Mouse (Mus musculus) B cell, adult (primary cell): Measurements from ENCODE around the gene Klhl10. TPM values are rescaled to one million over a fixed set of nuclear protein-coding genes. Genes with fewer than 3 reads are reported as not detected.

Source experiments
- total RNA-seq: library from RNA; stranded (reverse); gene quantifications from 4 replicates; pipeline ENCODE4 v1.2.4, GENCODE M21; 2023; ENCODE audit not compliant: inconsistent age

The Klhl10 gene
- total RNA-seq: 1.2 to 3.1 TPM (median 2.1 TPM) in 4 replicates

DNA sequence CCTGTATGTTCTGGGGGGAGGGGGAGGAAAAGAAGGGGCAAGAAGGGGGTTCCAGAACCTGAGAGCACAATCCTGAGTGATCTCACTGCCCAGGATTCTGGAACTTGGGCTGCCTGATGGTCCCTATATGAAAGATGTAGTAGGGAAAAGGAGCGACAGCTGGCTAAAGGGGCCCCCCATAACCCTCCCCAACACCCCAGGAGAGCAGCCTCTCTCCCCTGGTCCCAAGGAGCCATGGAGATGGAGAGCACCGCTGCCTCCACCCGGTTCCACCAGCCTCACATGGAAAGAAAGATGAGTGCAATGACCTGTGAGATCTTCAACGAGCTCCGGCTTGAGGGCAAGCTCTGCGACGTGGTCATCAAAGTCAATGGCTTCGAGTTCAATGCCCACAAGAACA, at the start of gene Klhl10, which contains the start of gene Nt5c3b:
Gene Klhl10, plus strand, starts transcription at position 121 of the 400 bp plus-strand sequence.
Gene Nt5c3b, minus strand, starts transcription at position 12 of the 400 bp plus-strand sequence.

DNA sequence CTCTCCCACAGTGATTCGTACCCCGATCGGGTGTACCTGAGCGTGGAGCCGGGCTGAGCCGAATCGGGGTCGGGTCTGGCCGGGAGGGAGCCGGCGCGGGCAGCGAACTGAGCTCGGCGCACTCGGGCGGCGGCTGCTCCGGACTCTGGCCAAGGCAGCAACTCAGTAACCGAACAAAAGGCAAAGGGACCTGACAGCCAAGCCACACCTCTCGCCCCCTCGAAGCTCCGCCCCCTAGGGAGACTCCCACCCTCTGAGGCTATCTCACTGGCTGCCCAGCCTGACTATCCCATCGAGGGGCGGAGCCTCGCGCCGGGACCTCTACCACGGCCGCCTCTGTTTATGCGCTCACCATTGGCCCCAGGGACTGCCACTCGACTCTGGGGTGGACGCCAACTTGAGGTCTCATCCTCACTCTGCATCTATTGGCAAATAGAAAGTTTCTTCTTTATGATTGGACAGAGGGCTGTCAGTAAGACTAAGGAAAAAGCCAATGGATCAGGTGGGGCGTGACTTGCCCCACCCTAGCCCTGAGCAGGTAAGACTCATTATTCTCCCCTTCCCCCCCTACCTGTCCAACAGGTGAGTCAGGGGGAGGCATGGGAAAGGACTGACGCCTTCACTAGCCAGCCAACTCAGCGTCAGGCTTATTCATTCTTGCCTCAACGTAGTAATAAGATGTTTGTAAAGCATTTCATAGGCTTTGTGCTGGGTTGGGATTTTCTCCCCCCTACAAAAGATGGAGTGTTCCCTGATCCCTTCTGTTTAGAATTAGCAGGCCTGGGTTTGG, 43.9 kb upstream of the Klhl10 start, which contains the start of gene Jup:
Gene Jup, minus strand, starts transcription at position 164 of the 790 bp plus-strand sequence.

DNA sequence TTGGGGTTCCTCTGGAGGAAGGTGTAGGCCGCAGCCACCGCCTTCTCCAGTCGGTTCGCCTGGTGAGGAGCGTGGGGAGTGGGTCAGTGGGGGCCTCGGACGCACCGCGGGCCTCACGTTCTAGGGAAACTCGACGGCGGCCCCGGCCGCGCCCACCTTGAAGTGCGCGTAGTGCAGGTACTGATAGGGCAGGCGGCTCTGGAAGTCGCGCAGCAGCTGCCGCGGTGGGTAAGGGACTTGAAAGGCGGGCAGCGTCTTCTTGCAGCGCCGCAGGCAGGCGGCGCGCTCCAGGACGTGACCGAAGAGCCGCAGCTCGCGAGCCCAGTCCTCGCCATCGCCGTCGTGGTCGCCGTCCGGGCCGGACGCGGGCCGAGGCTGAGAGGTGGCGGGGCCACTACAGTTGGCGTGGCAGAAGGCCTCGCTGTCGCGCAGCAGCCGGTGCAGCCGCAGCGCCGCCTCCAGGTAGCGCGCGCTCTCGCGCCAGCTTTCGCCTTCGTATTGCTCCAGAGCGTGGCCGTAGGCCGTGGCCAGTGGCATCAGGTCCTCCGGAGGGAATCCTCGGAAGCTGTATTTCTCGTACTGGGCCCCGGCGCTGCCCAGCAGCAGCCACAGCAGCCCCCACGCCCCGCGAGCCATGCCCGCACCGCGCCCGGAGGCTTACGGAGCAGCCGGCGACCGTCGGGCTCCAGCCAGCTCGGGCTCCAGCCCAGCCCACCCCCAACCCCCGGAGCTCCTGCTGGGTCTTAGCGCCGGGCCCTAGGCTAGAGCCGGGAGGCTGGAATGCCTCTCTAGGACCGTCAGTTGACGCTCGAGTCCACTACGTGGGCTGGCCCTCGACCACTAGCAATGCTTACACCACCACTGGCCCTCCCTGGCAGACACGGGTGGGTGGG, 27.4 kb upstream of the Klhl10 start, which contains the start of gene P3h4:
Gene P3h4, minus strand, starts transcription at position 816 of the 893 bp plus-strand sequence.

DNA sequence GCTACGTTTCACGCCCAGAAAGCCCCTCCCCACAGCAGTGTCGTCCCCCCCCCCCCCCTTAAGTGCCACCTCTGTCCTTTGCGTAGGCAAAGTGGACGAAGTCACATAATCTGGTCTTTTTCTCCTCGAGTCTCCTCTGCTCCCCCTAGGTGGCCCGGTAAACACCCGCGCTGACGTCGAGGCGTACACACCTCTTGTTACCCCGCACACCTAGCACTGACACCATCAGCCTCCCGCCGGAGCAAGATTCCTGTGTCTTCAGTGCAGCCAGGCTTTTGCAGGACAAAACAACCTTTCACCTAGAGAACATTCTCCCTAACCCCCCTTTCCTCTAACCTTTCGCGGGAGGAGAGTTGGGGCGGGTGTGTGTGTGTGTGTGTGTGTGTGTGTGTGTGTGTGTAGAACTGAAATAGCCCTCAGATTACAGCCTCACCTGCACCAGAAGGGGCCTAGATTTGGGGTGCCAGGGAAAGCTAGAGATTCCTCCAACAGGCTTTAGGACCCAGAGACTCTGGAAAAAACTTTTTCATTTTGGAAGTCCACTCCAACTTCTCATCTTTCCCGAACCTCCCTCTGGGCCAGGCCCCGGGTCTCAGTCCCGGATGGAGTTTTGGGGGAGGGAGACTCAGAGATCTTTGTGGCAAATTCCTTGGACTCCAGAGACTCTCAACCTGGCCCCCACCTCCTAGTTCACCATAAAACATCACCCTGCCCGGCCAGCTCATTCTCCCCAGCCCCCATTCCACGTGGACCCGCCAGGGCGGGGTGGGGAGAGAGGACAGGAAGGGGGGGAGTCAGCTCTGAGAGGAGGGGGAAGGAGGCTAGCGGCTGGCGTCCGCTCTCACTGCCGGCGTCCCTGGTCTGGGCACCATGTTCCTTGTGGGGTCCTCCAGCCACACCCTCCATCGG, 26.5 kb upstream of the Klhl10 start, which contains the start of gene Fkbp10:
Gene Fkbp10, plus strand, starts transcription at position 784 of the 909 bp plus-strand sequence.

DNA sequence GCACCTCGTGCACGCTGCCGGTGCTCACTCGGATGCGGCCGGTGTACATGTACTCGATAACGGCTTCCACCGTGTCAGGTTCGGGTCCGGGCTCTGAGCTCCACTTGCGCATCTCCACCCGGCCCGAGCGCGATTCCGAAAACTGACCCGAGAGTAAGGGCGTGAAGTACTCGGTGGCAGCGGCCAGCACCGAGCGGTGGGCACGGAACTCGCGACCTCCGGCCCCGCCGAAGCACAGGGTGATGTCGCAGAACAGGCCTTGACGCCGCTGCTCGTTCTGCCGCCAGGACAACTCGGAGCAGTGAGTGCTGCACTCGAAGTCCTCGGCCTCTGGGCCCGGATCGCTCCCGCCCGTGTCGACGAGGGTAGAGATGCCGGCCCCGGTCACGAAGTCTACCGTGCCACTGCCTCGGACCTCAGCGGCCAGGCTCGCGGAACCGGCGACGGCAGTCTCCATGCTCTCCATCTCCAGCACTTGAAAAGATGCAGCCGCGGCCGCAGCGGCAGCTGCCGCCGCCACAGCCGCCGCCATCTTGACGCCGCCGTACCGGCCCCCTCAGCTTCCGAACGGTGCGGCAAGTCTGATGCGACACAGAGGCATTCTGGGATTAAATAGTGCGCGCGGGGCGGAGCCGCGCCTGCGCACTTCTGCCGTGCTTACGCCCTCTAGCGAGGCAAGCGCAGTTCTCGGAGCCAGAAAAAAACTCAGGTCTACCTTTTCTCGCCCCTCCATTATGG, 30.6 kb downstream of the Klhl10 start, which contains the start of gene Klhl11:
Gene Klhl11, minus strand, starts transcription at position 545 of the 738 bp plus-strand sequence.

Other genes starting within 250 kb of the Klhl10 start
- gene Krt9, start 248.7 kb upstream of the Klhl10 start, total RNA-seq: not detected in 4 replicates
- not detected in 4 replicates for gene Krt14, start 234.4 kb upstream of the Klhl10 start, total RNA-seq
- gene Krt16, start 193.0 kb upstream of the Klhl10 start, total RNA-seq: not detected in 4 replicates
- not detected in 4 replicates for gene Krt17, start 180.9 kb upstream of the Klhl10 start, total RNA-seq
- not detected in 4 replicates for gene Krt42, start 172.0 kb upstream of the Klhl10 start, total RNA-seq
- 2,378 to 2,468 TPM (median 2,410 TPM) in 4 replicates for gene Eif1, start 122.0 kb upstream of the Klhl10 start, total RNA-seq
- gene Gast, start 107.5 kb upstream of the Klhl10 start, total RNA-seq: not detected in 4 replicates
- gene Hap1, start 85.8 kb upstream of the Klhl10 start, total RNA-seq: 2.0 to 3.5 TPM (median 2.4 TPM) in 4 replicates
- gene Jup, start 44.2 kb upstream of the Klhl10 start, total RNA-seq: 12.6 to 22.2 TPM (median 13.9 TPM) in 4 replicates
- gene P3h4, start 27.1 kb upstream of the Klhl10 start, total RNA-seq: 0.24 TPM in 1 of 4 replicates, not detected in the others
- not detected in 4 replicates for gene Fkbp10, start 26.2 kb upstream of the Klhl10 start, total RNA-seq
- 60.8 to 67.9 TPM (median 62.0 TPM) in 4 replicates for gene Nt5c3b, start 109 bp upstream of the Klhl10 start, total RNA-seq
- gene Klhl11, start 30.8 kb downstream of the Klhl10 start, total RNA-seq: 20.4 to 24.2 TPM (median 22.4 TPM) in 4 replicates
- gene Acly, start 86.1 kb downstream of the Klhl10 start, total RNA-seq: 158 to 172 TPM (median 161 TPM) in 4 replicates
- gene Ttc25, start 103.7 kb downstream of the Klhl10 start, total RNA-seq: 0.32 to 0.51 TPM (median 0.39 TPM) in 3 of 4 replicates, not detected in the other
- gene Cnp, start 133.0 kb downstream of the Klhl10 start, total RNA-seq: 182 to 196 TPM (median 187 TPM) in 4 replicates
- gene Nkiras2, start 177.3 kb downstream of the Klhl10 start, total RNA-seq: 24.9 to 30.3 TPM (median 26.3 TPM) in 4 replicates
- gene Dnajc7, start 178.3 kb downstream of the Klhl10 start, total RNA-seq: 460 to 496 TPM (median 474 TPM) in 4 replicates